In the genomic region with DNA sequence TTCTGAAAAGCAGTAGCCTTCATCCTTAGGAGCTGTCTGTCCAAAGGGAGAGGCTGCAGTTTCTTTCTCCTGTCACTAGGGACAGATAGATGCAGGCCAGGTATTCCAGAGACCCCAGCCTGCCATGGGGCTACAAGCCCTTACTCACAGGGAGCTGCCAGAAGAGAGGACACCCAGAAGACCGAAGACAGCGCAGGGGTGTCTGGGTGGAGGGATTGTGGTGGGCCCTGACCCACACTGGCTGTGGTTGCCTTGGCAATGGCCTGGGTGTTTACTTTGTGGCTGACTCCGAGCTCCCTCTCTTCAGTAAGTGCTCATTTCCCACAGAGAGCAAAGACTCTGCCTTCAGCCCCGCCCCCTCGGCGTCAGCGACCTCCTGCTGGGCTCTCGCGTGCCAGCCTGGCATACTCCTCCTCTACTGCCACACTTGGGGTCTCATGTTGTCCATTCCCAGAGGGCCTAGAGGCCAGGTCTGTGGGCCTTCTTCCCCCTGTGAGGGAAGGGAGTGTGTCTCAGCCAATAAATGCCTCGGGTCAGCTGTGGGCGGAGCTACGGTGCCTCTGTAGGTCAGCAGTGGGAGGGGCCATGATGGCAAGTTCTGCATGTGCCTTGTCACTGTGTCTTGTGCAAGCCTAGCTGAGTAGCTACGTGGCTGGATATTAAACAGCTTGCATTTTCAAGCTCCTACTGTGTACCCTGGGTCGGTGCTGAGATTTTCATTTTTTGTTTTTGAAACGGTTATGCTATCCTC, we compare ENCODE assay signal across 8 mouse cellular contexts. TPM values are rescaled to one million over a fixed set of nuclear protein-coding genes. Genes with fewer than 3 reads are reported as not detected.
DNase-seq lines count a peak whose midpoint lies in the region; ATAC-seq lines count a peak whose summit lies in the region.

No protein-coding gene starts in this region.

- peak overlapping the region; percentile 28 for H3K4me3 ChIP-seq in forebrain, embryonic 13.5 days
- peak overlapping the region; percentile 39 for H3K4me3 ChIP-seq in limb, embryonic 12.5 days (replicated peaks)
- H3K4me3 ChIP-seq in midbrain, embryonic 13.5 days (replicated peaks), result peak overlapping the region; percentile 32
- peak overlapping the region; percentile 22 for H3K4me3 ChIP-seq in stomach, embryonic 14.5 days (ENCODE audit: low read depth, low read length)

- no peaks in the 10 kb centered on the region for H3K9me3 ChIP-seq in forebrain, embryonic 13.5 days (replicated peaks)
- H3K9me3 ChIP-seq in limb, embryonic 12.5 days, result no peaks in the 10 kb centered on the region
- H3K9me3 ChIP-seq in midbrain, embryonic 13.5 days, result no peaks in the 10 kb centered on the region
- no peaks in the 10 kb centered on the region for H3K9me3 ChIP-seq in stomach, embryonic 14.5 days (ENCODE audit: control insufficient read depth, low read depth, low read length)

- H3K27me3 ChIP-seq in forebrain, embryonic 13.5 days, result peaks cover 34% of the 10 kb centered on the region
- H3K27me3 ChIP-seq in limb, embryonic 12.5 days, result peaks cover 8% of the 10 kb centered on the region
- peaks cover 24% of the 10 kb centered on the region for H3K27me3 ChIP-seq in midbrain, embryonic 13.5 days
- no peaks in the 10 kb centered on the region for H3K27me3 ChIP-seq in stomach, embryonic 14.5 days (ENCODE audit: control insufficient read depth, insufficient read depth, low read length)

- WGBS in forebrain, embryonic 13.5 days, result 5% methylated on average over 15 of the region's 15 CpGs
- 4% methylated on average over 15 of the region's 15 CpGs for WGBS in limb, embryonic 12.5 days
- 4% methylated on average over 15 of the region's 15 CpGs for WGBS in midbrain, embryonic 13.5 days
- 2% methylated on average over 15 of the region's 15 CpGs for WGBS in stomach, embryonic 14.5 days

- peak; percentile 71; the same call in 1 of the 2 replicates for ATAC-seq in forebrain, embryonic 13.5 days
- peak; percentile 77 to 84 for ATAC-seq in hematopoietic stem cell, adult 5-6 weeks (replicated peaks in 1 of 2; ENCODE audit: insufficient read depth in 1 of 2, low FRiP score in 2 of 2, low TSS enrichment in 1 of 2, low read depth in 1 of 2, poor library complexity in 2 of 2, severe bottlenecking in 2 of 2)
- ATAC-seq in limb, embryonic 12.5 days (ENCODE audit: insufficient number of reproducible peaks, insufficient read depth, low FRiP score, low TSS enrichment, low read depth), result peak; percentile 32
- ATAC-seq in midbrain, embryonic 13.5 days, result peak; percentile 69
- peak; percentile 54 for ATAC-seq in stomach, embryonic 14.5 days (ENCODE audit: insufficient number of reproducible peaks, insufficient read depth, low FRiP score, low read depth)

- peak overlapping the region; percentile 12; the same call in 1 of the 2 replicates for H3K9ac ChIP-seq in forebrain, embryonic 13.5 days
- H3K9ac ChIP-seq in limb, embryonic 12.5 days (replicated peaks), result peak overlapping the region; percentile 23; the same call in 1 of the 2 replicates
- peak overlapping the region; percentile 28; the same call in 1 of the 2 replicates for H3K9ac ChIP-seq in midbrain, embryonic 13.5 days (replicated peaks)
- no peak overlapping the region for H3K9ac ChIP-seq in stomach, embryonic 14.5 days (replicated peaks; ENCODE audit: low read depth, low read length)

- peak; percentile 94 for DNase-seq in NIH3T3 (ENCODE audit: low read depth)
- peak; percentile 91 for DNase-seq in c-Kit-positive CD71-negative TER-119-negative erythroid progenitor cells, embryonic 14.5 days (ENCODE audit: low read depth)
- DNase-seq in right cerebral cortex, postnatal 14 days, result no peak

- H3K4me1 ChIP-seq in forebrain, embryonic 13.5 days, result peaks cover 17% of the 10 kb centered on the region
- peaks cover 49% of the 10 kb centered on the region for H3K4me1 ChIP-seq in limb, embryonic 12.5 days (replicated peaks)
- H3K4me1 ChIP-seq in midbrain, embryonic 13.5 days (replicated peaks), result peaks cover 20% of the 10 kb centered on the region
- peaks cover 51% of the 10 kb centered on the region for H3K4me1 ChIP-seq in stomach, embryonic 14.5 days (ENCODE audit: control insufficient read depth, insufficient read depth, low read length)

- peak overlapping the region; percentile 40; the same call in 1 of the 2 replicates for H3K27ac ChIP-seq in forebrain, embryonic 13.5 days
- peak overlapping the region; percentile 78 for H3K27ac ChIP-seq in limb, embryonic 12.5 days
- H3K27ac ChIP-seq in midbrain, embryonic 13.5 days, result peak overlapping the region; percentile 45
- H3K27ac ChIP-seq in stomach, embryonic 14.5 days (ENCODE audit: low read length), result peak overlapping the region; percentile 88

- H3K4me2 ChIP-seq in forebrain, embryonic 13.5 days, result peak overlapping the region; percentile 48
- H3K4me2 ChIP-seq in limb, embryonic 12.5 days, result peak overlapping the region; percentile 53
- peak overlapping the region; percentile 50 for H3K4me2 ChIP-seq in midbrain, embryonic 13.5 days (replicated peaks)
- peak overlapping the region; percentile 42 for H3K4me2 ChIP-seq in stomach, embryonic 14.5 days (replicated peaks; ENCODE audit: low read depth, low read length)

- H3K36me3 ChIP-seq in forebrain, embryonic 13.5 days (ENCODE audit: poor library complexity, severe bottlenecking), result no peaks in the 10 kb centered on the region
- H3K36me3 ChIP-seq in limb, embryonic 12.5 days, result no peaks in the 10 kb centered on the region
- no peaks in the 10 kb centered on the region for H3K36me3 ChIP-seq in midbrain, embryonic 13.5 days
- no peaks in the 10 kb centered on the region for H3K36me3 ChIP-seq in stomach, embryonic 14.5 days (ENCODE audit: control insufficient read depth, insufficient read depth, low read length)

RNA-seq across cellular contexts. Expression of a gene that starts 19.5 kb away (rescaled TPM):
- polyA plus RNA-seq in forebrain, embryonic 13.5 days (2015; fragmentation: Nextera tagmentation; extraction: Ambion mirVana), result 3.6 and 4.4 TPM in 2 replicates
- 7.3 and 11.4 TPM in 2 replicates for total RNA-seq in hematopoietic stem cell, adult 5-6 weeks (2017)
- 7.3 and 7.4 TPM in 2 replicates for polyA plus RNA-seq in limb, embryonic 12.5 days (2016; fragmentation: Nextera tagmentation; extraction: Ambion mirVana)
- polyA plus RNA-seq in midbrain, embryonic 13.5 days (2015; fragmentation: Nextera tagmentation; extraction: Ambion mirVana), result 5.1 and 6.5 TPM in 2 replicates
- polyA plus RNA-seq in stomach, embryonic 14.5 days (2014; fragmentation: Nextera tagmentation; extraction: Ambion mirVana), result 6.4 and 6.5 TPM in 2 replicates
